Mouse (Mus musculus) cerebellum, adult 2 months (tissue): Measurements from ENCODE around the gene Paqr7. TPM values are rescaled to one million over a fixed set of nuclear protein-coding genes. Genes with fewer than 3 reads are reported as not detected.

Experiments used
- DNase-seq, 2 experiments: peaks; one replicate each; pipeline ENCODE4 v3.0.0; 2021
- H3K27ac ChIP-seq: fragments of 200-500 bp; 2 replicates; pipeline ENCODE4 v1.5.1; 2012; ENCODE audit warnings: low read length, control low read depth, inconsistent platforms; ENCODE audit not compliant: insufficient read depth
- H3K27me3 ChIP-seq: fragments of 200-500 bp; 2 replicates; pipeline ENCODE4 v1.6.1; 2012; ENCODE audit warnings: inconsistent platforms, mild to moderate bottlenecking, low read length, moderate library complexity; ENCODE audit not compliant: control insufficient read depth, insufficient read depth
- H3K4me1 ChIP-seq: fragments of 200-500 bp; 2 replicates; pipeline ENCODE4 v1.6.1; 2011; ENCODE audit warnings: low read length; ENCODE audit not compliant: control insufficient read depth, insufficient read depth
- H3K4me3 ChIP-seq: fragments of 200-500 bp; replicated peaks from 2 replicates; pipeline ENCODE3; 2011; ENCODE audit warnings: mild to moderate bottlenecking, low read depth, low read length, control low read depth; ENCODE audit not compliant: insufficient read depth
- CTCF ChIP-seq: fragments of 200-500 bp; IDR thresholded peaks from 2 replicates; pipeline ENCODE4 v1.5.1; 2011; ENCODE audit warnings: low read depth, mild to moderate bottlenecking, control low read depth, low read length, moderate library complexity, borderline replicate concordance; ENCODE audit not compliant: insufficient read depth
- POLR2A ChIP-seq: fragments of 200-500 bp; IDR thresholded peaks from 2 replicates; pipeline ENCODE4 v1.6.1; 2011; ENCODE audit warnings: low read length, control low read depth, borderline replicate concordance; ENCODE audit not compliant: insufficient read depth
- WGBS: fragments of 180-500 bp; shearing (Covaris S2); methylation state at CpG from one replicate; pipeline ENCODE4 v1.1.7; 2018; 5-methylcytosine and 5-hydroxymethylcytosine counted together
- polyA plus RNA-seq: library from polyadenylated mRNA; depleted of rRNA; stranded (reverse); fragments of >200 nt; gene quantifications from 2 replicates; pipeline ENCODE4 v1.2.3, GENCODE M21; 2012; rRNA removed

Paqr7 gene
- polyA plus RNA-seq, 1 experiment, result 99.2 TPM

- H3K27ac ChIP-seq, result peak within 1 kb of the TSS; percentile 75
- WGBS, result under 1% methylated on average over 64 of the region's 67 CpGs
- TF ChIP-seq CTCF (no peak), POLR2A (peak; percentile 22; the same call in 1 of the 2 replicates)
These were observed 55.2 kb downstream of the Paqr7 start, which contains the start of gene Selenon for GRCm38 (mm10) chr4:134551494-134552316. Gene Selenon (minus strand): TSS chr4:134552166.

DNA sequence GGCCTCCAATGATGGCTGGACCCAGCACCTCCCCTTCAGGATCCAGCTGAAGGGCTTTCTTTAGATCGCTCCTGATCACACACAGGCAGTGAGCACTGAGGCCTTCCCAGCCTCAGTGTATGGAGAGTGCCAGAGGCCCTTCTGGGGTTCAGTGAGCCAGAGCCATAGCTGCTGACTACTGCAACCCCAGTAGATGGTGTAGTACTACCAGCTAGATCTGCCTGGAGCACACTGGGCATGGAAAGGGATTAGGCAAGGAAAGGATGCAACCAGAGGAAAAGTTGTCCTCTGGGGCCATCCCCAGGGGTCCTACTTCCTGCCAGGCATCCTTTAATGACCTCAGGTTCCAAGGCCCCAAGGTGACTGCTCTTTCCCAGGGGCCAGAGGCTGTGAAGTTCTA lies 57.1 kb downstream of the Paqr7 start:
- TF ChIP-seq POLR2A, result no peak
- TF ChIP-seq CTCF, result peak; percentile 60
- Histone ChIP-seq H3K27me3 (no peaks in the 10 kb centered on the region), H3K4me1 (peaks cover 12% of the 10 kb centered on the region)

More at GRCm38 (mm10) chr4:134551494-134552316, 55.2 kb downstream of the Paqr7 start, which contains the start of gene Selenon:
- Histone ChIP-seq H3K4me3 (peak within 1 kb of the TSS; percentile 82), H3K4me1 (peaks cover 31% of the 10 kb centered on the region), H3K27me3 (no peaks in the 10 kb centered on the region)
- peak; percentile 76 to 78 for DNase-seq

DNA sequence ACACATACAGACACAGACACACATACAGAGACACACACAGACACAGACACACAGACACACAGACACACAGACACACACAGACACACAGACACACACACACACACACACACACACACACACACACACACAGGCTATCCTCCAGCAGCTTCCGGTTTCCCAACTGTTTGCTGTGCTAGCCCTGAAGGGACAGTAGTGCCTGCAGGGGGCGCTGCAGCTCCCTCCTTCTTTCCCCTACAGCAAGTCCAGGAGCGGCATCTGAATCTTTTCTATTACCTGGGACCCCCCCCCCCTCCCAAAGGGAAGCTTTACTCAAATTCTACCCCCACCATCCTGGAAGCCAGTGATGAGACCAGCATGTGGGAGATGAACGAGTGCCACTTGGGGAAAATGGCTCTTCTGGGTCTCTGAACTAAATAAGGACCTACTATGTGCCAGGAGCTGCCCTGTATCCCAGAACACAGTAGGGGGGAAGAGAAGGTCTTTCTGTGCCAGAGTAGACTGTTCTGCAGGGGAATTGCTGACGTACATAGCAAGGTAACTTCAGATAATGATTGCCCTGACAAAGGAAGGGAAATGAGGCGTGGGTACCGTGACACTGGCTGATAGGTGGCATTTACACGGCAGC lies 59.6 kb downstream of the Paqr7 start:
- TF ChIP-seq POLR2A, result no peak
- peak; percentile 46 for TF ChIP-seq CTCF
- no peak overlapping the region for H3K27ac ChIP-seq
- peaks cover 4% of the 10 kb centered on the region for H3K4me1 ChIP-seq
- 57% methylated on average over 8 of the region's 8 CpGs for WGBS
- no peaks in the 10 kb centered on the region for H3K27me3 ChIP-seq
- DNase-seq, result no peak
- no peak overlapping the region for H3K4me3 ChIP-seq

More for the DNA sequence above, 57.1 kb downstream of the Paqr7 start:
- no peak for DNase-seq
- WGBS, result 61% methylated on average over 1 of the region's 1 CpGs
- H3K27ac ChIP-seq, result no peak overlapping the region
- no peak overlapping the region for H3K4me3 ChIP-seq

DNA sequence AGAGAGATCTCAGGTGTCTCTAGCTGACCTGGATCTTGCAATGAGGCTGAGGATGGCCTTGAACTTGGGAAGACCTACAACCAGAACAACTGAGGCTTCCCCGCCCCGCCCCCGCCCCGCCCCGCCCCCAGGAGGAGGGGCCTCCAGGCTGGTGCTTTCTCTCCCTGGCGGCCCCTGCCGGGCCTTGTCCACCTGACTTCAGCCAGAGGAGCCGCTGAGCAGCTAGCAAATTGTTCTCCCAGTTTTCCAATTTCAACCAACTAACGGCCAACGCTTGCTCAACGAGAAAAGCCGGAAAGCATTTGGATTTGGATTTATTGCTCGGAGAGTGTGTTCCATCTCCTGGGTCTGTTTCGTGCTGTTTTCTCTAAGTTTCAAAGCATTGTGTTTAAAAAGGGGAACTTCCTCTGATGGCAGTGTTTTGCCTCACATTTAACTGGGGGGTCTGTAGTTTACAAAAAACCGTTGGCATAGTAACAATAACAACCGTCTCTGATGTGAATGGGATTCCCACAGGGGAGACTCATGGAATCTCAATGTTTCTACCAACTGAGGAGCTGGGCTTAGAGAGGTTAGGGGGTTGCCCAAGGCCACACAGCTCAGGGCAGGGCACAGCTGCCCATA lies 61.2 kb downstream of the Paqr7 start:
- Histone ChIP-seq H3K4me3 (no peak overlapping the region), H3K27ac (no peak overlapping the region), H3K27me3 (no peaks in the 10 kb centered on the region), H3K4me1 (peaks cover 11% of the 10 kb centered on the region)
- DNase-seq, result no peak
- no peak for TF ChIP-seq POLR2A
- no peak for TF ChIP-seq CTCF
- WGBS, result 41% methylated on average over 16 of the region's 16 CpGs

GRCm38 (mm10) chr4:134558570-134559113 lies 62.1 kb downstream of the Paqr7 start:
- TF ChIP-seq POLR2A, result no peak
- no peak for TF ChIP-seq CTCF
- WGBS, result 61% methylated on average over 9 of the region's 9 CpGs
- no peak overlapping the region for H3K27ac ChIP-seq
- H3K4me1 ChIP-seq, result peaks cover 16% of the 10 kb centered on the region
- no peak overlapping the region for H3K4me3 ChIP-seq
- no peak for DNase-seq
- H3K27me3 ChIP-seq, result no peaks in the 10 kb centered on the region

GRCm38 (mm10) chr4:134559154-134559553 lies 62.7 kb downstream of the Paqr7 start:
- 70% methylated on average over 7 of the region's 7 CpGs for WGBS
- H3K27ac ChIP-seq, result no peak overlapping the region
- no peaks in the 10 kb centered on the region for H3K27me3 ChIP-seq
- peaks cover 21% of the 10 kb centered on the region for H3K4me1 ChIP-seq
- TF ChIP-seq CTCF (no peak), POLR2A (no peak)
- no peak overlapping the region for H3K4me3 ChIP-seq
- no peak for DNase-seq

Other genes with a start within 250 kb of the Paqr7 start
- 1.8 and 1.9 TPM in 2 replicates for gene Gm30191, start 249.8 kb upstream of the Paqr7 start, polyA plus RNA-seq
- gene Grrp1, start 242.6 kb upstream of the Paqr7 start, polyA plus RNA-seq, result 6.6 and 7.6 TPM in 2 replicates
- gene Pdik1l, start 208.8 kb upstream of the Paqr7 start, polyA plus RNA-seq, result 8.9 and 9.6 TPM in 2 replicates
- gene Trim63, start 181.6 kb upstream of the Paqr7 start, polyA plus RNA-seq, result 0.07 and 0.24 TPM in 2 replicates
- 0.13 and 0.20 TPM in 2 replicates for gene Slc30a2, start 153.5 kb upstream of the Paqr7 start, polyA plus RNA-seq
- gene Extl1, start 112.8 kb upstream of the Paqr7 start, polyA plus RNA-seq, result 10.3 and 13.0 TPM in 2 replicates
- 7.1 and 8.9 TPM in 2 replicates for gene Pafah2, start 100.4 kb upstream of the Paqr7 start, polyA plus RNA-seq
- 361 and 454 TPM in 2 replicates for gene Stmn1, start 28.4 kb upstream of the Paqr7 start, polyA plus RNA-seq
- gene Aunip, start 14.3 kb downstream of the Paqr7 start, polyA plus RNA-seq, result 0.24 and 0.65 TPM in 2 replicates
- gene Mtfr1l, start 38.7 kb downstream of the Paqr7 start, polyA plus RNA-seq, result 146 and 148 TPM in 2 replicates
- 37.8 and 43.1 TPM in 2 replicates for gene Selenon, start 55.5 kb downstream of the Paqr7 start, polyA plus RNA-seq
- 30.1 and 36.3 TPM in 2 replicates for gene Man1c1, start 207.6 kb downstream of the Paqr7 start, polyA plus RNA-seq